ENCODE assay signal across 27 mouse cellular contexts in genomic region chr6:148541981-148542380, GRCm38 (mm10).
"Had no signal": no experiment of that assay in that cellular context is flagged by ENCODE, and none has a peak within 500 bp of the region (broad histone marks: within the 10 kb centered on the region; RNA-seq: fewer than 3 reads in every experiment).

No protein-coding gene starts in this region.

- H3K4me3 ChIP-seq: gastrocnemius, adult 2 months; heart, adult 2 months; heart, embryonic 13.5 days; heart, embryonic 15.5 days; hindbrain, embryonic 10.5 days; hindbrain, embryonic 12.5 days; intestine, embryonic 15.5 days; layer of hippocampus, adult 2 months; left cerebral cortex, adult 2 months; limb, embryonic 10.5 days; limb, embryonic 12.5 days; liver, embryonic 13.5 days had no signal

- H3K27me3 ChIP-seq: heart, embryonic 13.5 days; heart, embryonic 15.5 days; hindbrain, embryonic 12.5 days; intestine, embryonic 15.5 days; limb, embryonic 12.5 days; liver, embryonic 13.5 days had no signal

- H3K4me2 ChIP-seq: heart, embryonic 11.5 days; heart, embryonic 13.5 days; heart, embryonic 15.5 days; hindbrain, embryonic 12.5 days; hindbrain, embryonic 14.5 days; intestine, embryonic 15.5 days; limb, embryonic 12.5 days; liver, embryonic 11.5 days; liver, embryonic 13.5 days had no signal

- H3K9ac ChIP-seq: heart, embryonic 13.5 days; heart, embryonic 15.5 days; hindbrain, embryonic 12.5 days; hindbrain, embryonic 14.5 days; intestine, embryonic 15.5 days; limb, embryonic 12.5 days; liver, embryonic 13.5 days had no signal

- H3K36me3 ChIP-seq: heart, embryonic 13.5 days; heart, embryonic 15.5 days; hindbrain, embryonic 10.5 days; hindbrain, embryonic 12.5 days; intestine, embryonic 15.5 days; limb, embryonic 10.5 days; limb, embryonic 12.5 days; liver, embryonic 13.5 days had no signal

- H3K9me3 ChIP-seq: heart, embryonic 13.5 days; heart, embryonic 15.5 days; hindbrain, embryonic 10.5 days; hindbrain, embryonic 12.5 days; intestine, embryonic 15.5 days; limb, embryonic 10.5 days; limb, embryonic 12.5 days; liver, embryonic 13.5 days had no signal

- ATAC-seq: hindbrain, embryonic 16.5 days; inflammation-experienced regulatory T-cells, adult 6 months; intestine, embryonic 15.5 days; intestine, postnatal 0 days had no signal

- DNase-seq: gastrocnemius, adult 2 months; gastrocnemius, postnatal 10 days; gastrocnemius, postnatal 25 days; heart, adult 2 months; heart, postnatal 4 days; kidney, adult 18-20 months; kidney, adult 8-10 months; kidney, postnatal 10 days; kidney, postnatal 25 days; kidney, postnatal 4 days; liver; liver, embryonic 13.5 days had no signal

- H3K27ac ChIP-seq: gastrocnemius, adult 2 months; heart, adult 2 months; heart, embryonic 13.5 days; heart, embryonic 15.5 days; hindbrain, embryonic 10.5 days; hindbrain, embryonic 12.5 days; hindbrain, embryonic 14.5 days; intestine, embryonic 15.5 days; layer of hippocampus, adult 2 months; left cerebral cortex, adult 2 months; limb, embryonic 10.5 days; limb, embryonic 12.5 days; liver, embryonic 13.5 days had no signal

- H3K4me1 ChIP-seq: hindbrain, embryonic 12.5 days; limb, embryonic 12.5 days; liver, embryonic 13.5 days had no signal
